Mouse (Mus musculus) kidney, adult 8-10 months (tissue): ENCODE data around the gene Gm9040.
"Not testable (repeated sequence)": the region's sequence is repeated elsewhere in the genome, so short reads cannot be mapped to it uniquely, and the experiment has no call there.

Source experiments
- DNase-seq, 2 experiments: peaks; one replicate each; pipeline ENCODE4 v3.0.0; 2022

Gene Gm9040

GRCm38 (mm10) chr10:118326869-118327268 is at the start of gene Gm9040:
Gene Gm9040, minus strand, starts transcription at chr10:118326969.
- DNase-seq, result not testable (repeated sequence)

GRCm38 (mm10) chr10:118370443-118370842 is 43.7 kb upstream of the Gm9040 start:
- DNase-seq, result peak; percentile 48 to 73

- DNase-seq, result no peak
These were observed 42.7 kb upstream of the Gm9040 start for GRCm38 (mm10) chr10:118369518-118369917.

GRCm38 (mm10) chr10:118354005-118354404 is 27.2 kb upstream of the Gm9040 start, which contains the start of gene Gm9049:
Gene Gm9049, minus strand, starts transcription at chr10:118354105.
- not testable (repeated sequence) for DNase-seq

GRCm38 (mm10) chr10:118348579-118348978 is 21.8 kb upstream of the Gm9040 start, which contains the start of gene Gm9048:
Gene Gm9048, minus strand, starts transcription at chr10:118348679.
- DNase-seq, result not testable (repeated sequence)

- DNase-seq, result not testable (repeated sequence)
These were observed 16.4 kb upstream of the Gm9040 start, which contains the start of gene Gm9046 for GRCm38 (mm10) chr10:118343155-118343554. Gene Gm9046, minus strand, starts transcription at chr10:118343255.

GRCm38 (mm10) chr10:118337731-118338130 is 11.0 kb upstream of the Gm9040 start, which contains the start of gene Gm9045:
Gene Gm9045, minus strand, starts transcription at chr10:118337831.
- DNase-seq, result not testable (repeated sequence)

- not testable (repeated sequence) for DNase-seq
These were observed 5.5 kb upstream of the Gm9040 start, which contains the start of gene Gm9044 for GRCm38 (mm10) chr10:118332308-118332707. Gene Gm9044, minus strand, starts transcription at chr10:118332408.

GRCm38 (mm10) chr10:118319024-118319423 is 7.7 kb downstream of the Gm9040 start:
- DNase-seq, result no peak

- not testable (repeated sequence) for DNase-seq
These were observed 24.6 kb downstream of the Gm9040 start for GRCm38 (mm10) chr10:118302133-118302532.

- DNase-seq, result no peak
These were observed 31.8 kb downstream of the Gm9040 start, which contains the start of gene Iltifb for GRCm38 (mm10) chr10:118294938-118295337. Gene Iltifb, minus strand, starts transcription at chr10:118295038.

GRCm38 (mm10) chr10:118283016-118283415 is 43.8 kb downstream of the Gm9040 start:
- DNase-seq, result not testable (repeated sequence)

- not testable (repeated sequence) for DNase-seq
These were observed 44.2 kb downstream of the Gm9040 start for GRCm38 (mm10) chr10:118282565-118282964.

GRCm38 (mm10) chr10:118278069-118278468 is 48.7 kb downstream of the Gm9040 start:
- DNase-seq, result not testable (repeated sequence)
